Comparison of ENCODE assay signal across 24 mouse cellular contexts in the genomic region with DNA sequence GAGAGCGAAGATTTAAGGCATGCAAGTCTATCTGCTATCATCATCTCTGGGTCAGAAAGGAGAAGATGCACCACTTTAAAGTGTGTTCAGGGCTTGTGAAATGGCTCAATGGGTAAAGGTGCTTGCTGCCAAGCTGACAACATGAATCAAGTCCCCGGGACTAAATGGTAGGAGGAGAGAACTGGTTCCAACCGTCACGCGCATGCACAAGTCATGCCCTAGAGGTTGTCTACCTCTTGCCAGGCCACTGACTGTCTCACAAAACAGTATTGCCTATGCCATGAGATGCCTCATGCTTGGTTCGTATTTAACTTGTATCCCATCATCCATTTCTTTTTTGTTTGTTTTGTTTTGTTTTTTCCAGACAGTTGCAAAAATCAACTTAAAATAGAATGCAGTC. TPM values are rescaled to one million over a fixed set of nuclear protein-coding genes. Genes with fewer than 3 reads are reported as not detected.
DNase-seq lines count a peak whose midpoint lies in the region; ATAC-seq and TF ChIP-seq lines count a peak whose summit lies in the region.
"Had no signal": no experiment of that assay in that cellular context is flagged by ENCODE, and none has a peak within 500 bp of the region (broad histone marks: within the 10 kb centered on the region; RNA-seq: fewer than 3 reads in every experiment).

No protein-coding gene starts in this region.

- no peak overlapping the region for H3K4me2 ChIP-seq in liver, postnatal 0 days (ENCODE audit: low read depth, low read length)
- no peak overlapping the region for H3K4me2 ChIP-seq in kidney, embryonic 15.5 days
- H3K4me2 ChIP-seq: forebrain, embryonic 13.5 days; heart, embryonic 11.5 days; hindbrain, embryonic 14.5 days; limb, embryonic 12.5 days; liver, embryonic 13.5 days; lung, embryonic 14.5 days; neural tube, embryonic 15.5 days had no signal

- DNase-seq in kidney, adult 11 months: peak; percentile 32
- no peak for DNase-seq in kidney, postnatal 14 days
- peak; percentile 54 for DNase-seq in liver, postnatal 0 days
- no peak for DNase-seq in liver
- peak; percentile 43 to 64 for DNase-seq in kidney, postnatal 36 days
- DNase-seq in layer of hippocampus, postnatal 14 days (ENCODE audit: low spot score in 2 of 2): no peak
- DNase-seq in lung, adult 2 months: no peak
- DNase-seq: adrenal gland, adult 8-10 months; B cell, adult 2 months; cerebellum, adult 2 months; heart, adult 18-20 months; heart, postnatal 4 days; liver, embryonic 13.5 days; lung, embryonic 14.5 days; lung, postnatal 14 days; right cerebral cortex, postnatal 14 days had no signal

- no peak overlapping the region for H3K4me3 ChIP-seq in liver, postnatal 0 days (ENCODE audit: low read depth, low read length)
- no peak overlapping the region for H3K4me3 ChIP-seq in kidney, embryonic 15.5 days (replicated peaks)
- H3K4me3 ChIP-seq in lung, adult 2 months (replicated peaks; ENCODE audit: extremely low read depth, low read depth, low read length): no peak overlapping the region
- H3K4me3 ChIP-seq: erythroblast, embryonic 14.5 days; forebrain, embryonic 13.5 days; limb, embryonic 12.5 days; liver, embryonic 13.5 days; neural tube, embryonic 15.5 days had no signal

- H3K9ac ChIP-seq in liver, postnatal 0 days (replicated peaks): no peak overlapping the region
- H3K9ac ChIP-seq in kidney, embryonic 15.5 days: no peak overlapping the region
- H3K9ac ChIP-seq: forebrain, embryonic 13.5 days; hindbrain, embryonic 14.5 days; limb, embryonic 12.5 days; liver, embryonic 13.5 days; lung, embryonic 14.5 days; neural tube, embryonic 15.5 days had no signal

- H3K27me3 ChIP-seq in liver, postnatal 0 days (ENCODE audit: insufficient read depth, low read length): no peaks in the 10 kb centered on the region
- H3K27me3 ChIP-seq in kidney, embryonic 15.5 days: no peaks in the 10 kb centered on the region
- H3K27me3 ChIP-seq: forebrain, embryonic 13.5 days; limb, embryonic 12.5 days; liver, embryonic 13.5 days; neural tube, embryonic 15.5 days had no signal

- 73% methylated on average over 6 of the region's 6 CpGs for WGBS in liver, postnatal 0 days (ENCODE audit: insufficient replicate concordance)
- 69% methylated on average over 6 of the region's 6 CpGs for WGBS in kidney, embryonic 15.5 days
- WGBS in lung, adult 2 months: 92% methylated on average over 6 of the region's 6 CpGs

- peak; percentile 96 for ATAC-seq in liver, postnatal 0 days
- no peak for ATAC-seq in kidney, embryonic 15.5 days (replicated peaks; ENCODE audit: low FRiP score)
- ATAC-seq: forebrain, embryonic 13.5 days; inflammation-experienced regulatory T-cells, adult 6 months had no signal

- 0 out of 2 replicates have a peak, but pooled peaks have one; percentile 36 for TF ChIP-seq EP300 in liver, postnatal 0 days (IDR thresholded peaks at IDR 0.05; ENCODE audit: low read depth)

- H3K9me3 ChIP-seq in liver, postnatal 0 days (ENCODE audit: low read length): no peaks in the 10 kb centered on the region
- H3K9me3 ChIP-seq in kidney, embryonic 15.5 days (replicated peaks): no peaks in the 10 kb centered on the region
- H3K9me3 ChIP-seq: forebrain, embryonic 13.5 days; limb, embryonic 12.5 days; liver, embryonic 13.5 days; neural tube, embryonic 15.5 days had no signal

- H3K36me3 ChIP-seq in liver, postnatal 0 days (replicated peaks; ENCODE audit: insufficient read depth, low read length): no peaks in the 10 kb centered on the region
- no peaks in the 10 kb centered on the region for H3K36me3 ChIP-seq in kidney, embryonic 15.5 days
- H3K36me3 ChIP-seq: liver, embryonic 13.5 days; neural tube, embryonic 15.5 days had no signal

- H3K4me1 ChIP-seq in liver, postnatal 0 days (ENCODE audit: insufficient read depth): peaks cover 3% of the 10 kb centered on the region
- peaks cover 28% of the 10 kb centered on the region for H3K4me1 ChIP-seq in kidney, embryonic 15.5 days
- no peaks in the 10 kb centered on the region for H3K4me1 ChIP-seq in lung, adult 2 months (ENCODE audit: control insufficient read depth, insufficient read depth, low read length)

- no peak for TF ChIP-seq CTCF in liver, postnatal 0 days (IDR thresholded peaks at IDR 0.05; ENCODE audit: low read depth)
- TF ChIP-seq CTCF in lung, adult 2 months (IDR thresholded peaks at IDR 0.05; ENCODE audit: insufficient read depth, low read length): no peak

- H3K27ac ChIP-seq in liver, postnatal 0 days (ENCODE audit: low read depth): peak overlapping the region; percentile 89
- peak overlapping the region; percentile 84 for H3K27ac ChIP-seq in kidney, embryonic 15.5 days
- H3K27ac ChIP-seq: forebrain, embryonic 13.5 days; hindbrain, embryonic 14.5 days; limb, embryonic 12.5 days; liver, embryonic 13.5 days; neural tube, embryonic 15.5 days had no signal

- TF ChIP-seq POLR2A in lung, adult 2 months (IDR thresholded peaks at IDR 0.05; ENCODE audit: borderline replicate concordance, extremely low read depth, low read depth, low read length): no peak

RNA-seq across cellular contexts. Expression of gene Igf2bp3, which starts 48.9 kb away (rescaled TPM):
- polyA plus RNA-seq in liver, postnatal 0 days (2015; fragmentation: Nextera tagmentation; extraction: Ambion mirVana): 29.7 and 31.3 TPM in 2 replicates
- polyA plus RNA-seq in kidney, embryonic 15.5 days (2015; fragmentation: Nextera tagmentation; extraction: Ambion mirVana): 46.2 and 49.7 TPM in 2 replicates
- under 1 TPM; 0.24 to 0.35 TPM for total RNA-seq in layer of hippocampus, postnatal 14 days (2021)
- polyA plus RNA-seq in lung, adult 2 months (2012; rRNA removed): 0.03 and 0.07 TPM in 2 replicates
- total RNA-seq: heart, adult 18-20 months had no signal

Comparison
In these comparisons a context has a peak if more than half of its experiments do, and no peak if none do; other contexts are left out.
1. DNase-seq: peak in kidney, adult 11 months (single experiment), liver, postnatal 0 days (single experiment) and kidney, postnatal 36 days (2 of 2); none in kidney, postnatal 14 days (single experiment), liver (single experiment), layer of hippocampus, postnatal 14 days (0 of 2) and lung, adult 2 months (single experiment).
2. RNA of gene Igf2bp3, which starts 48.9 kb away (polyA plus RNA-seq): 46.2 to 49.7 TPM in kidney, embryonic 15.5 days and 29.7 to 31.3 TPM in liver, postnatal 0 days; 0.03 to 0.07 TPM in lung, adult 2 months; every median in the first group is over 10 times any median in the second.